Mouse (Mus musculus): ENCODE data around the gene Tmem127. TPM values are rescaled to one million over a fixed set of nuclear protein-coding genes. Genes with fewer than 3 reads are reported as not detected.

Tmem127 gene
- polyA plus RNA-seq, 1 experiment = 86.6 TPM

DNA sequence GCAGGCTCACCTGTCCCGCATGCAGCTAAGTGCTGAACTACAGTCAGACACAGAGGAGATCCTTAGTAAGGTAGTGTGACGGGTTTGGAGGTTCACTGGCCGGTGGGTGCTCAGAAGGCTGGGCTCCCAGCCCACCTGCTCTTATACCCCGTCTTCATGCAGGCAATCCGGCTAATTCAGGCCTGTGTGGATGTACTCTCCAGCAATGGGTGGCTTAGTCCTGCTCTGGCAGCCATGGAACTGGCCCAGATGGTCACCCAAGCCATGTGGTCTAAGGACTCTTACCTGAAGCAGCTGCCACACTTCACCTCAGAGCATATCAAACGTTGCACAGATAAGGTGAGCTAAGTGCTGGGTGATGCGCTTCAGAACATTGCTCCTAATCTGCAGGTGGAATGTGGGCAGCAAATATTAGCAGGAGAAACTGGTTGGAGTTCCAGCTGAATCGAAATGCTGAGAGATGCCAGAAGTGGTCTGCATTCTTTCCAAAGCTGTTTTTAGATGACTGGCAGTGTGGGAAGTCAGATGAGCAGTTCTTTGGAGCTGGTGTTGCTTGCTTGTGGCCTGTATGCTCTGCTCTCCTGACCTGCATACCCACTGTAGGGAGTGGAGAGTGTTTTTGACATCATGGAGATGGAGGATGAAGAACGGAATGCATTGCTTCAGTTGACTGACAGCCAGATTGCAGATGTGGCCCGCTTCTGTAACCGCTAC, 9.7 kb upstream of the Tmem127 start:
- DNase-seq = no peak
- 90% methylated on average over 11 of the region's 11 CpGs for WGBS
- H3K4me3 ChIP-seq (replicated peaks; ENCODE audit: extremely low read depth, low read depth, low read length) = no peak overlapping the region
- TF ChIP-seq POLR2A (IDR thresholded peaks at IDR 0.05; ENCODE audit: borderline replicate concordance, extremely low read depth, low read depth, low read length) (no peak), CTCF (IDR thresholded peaks at IDR 0.05; ENCODE audit: insufficient read depth, low read length) (no peak)
- H3K4me1 ChIP-seq (ENCODE audit: control insufficient read depth, insufficient read depth, low read length) = no peaks in the 10 kb centered on the region

DNA sequence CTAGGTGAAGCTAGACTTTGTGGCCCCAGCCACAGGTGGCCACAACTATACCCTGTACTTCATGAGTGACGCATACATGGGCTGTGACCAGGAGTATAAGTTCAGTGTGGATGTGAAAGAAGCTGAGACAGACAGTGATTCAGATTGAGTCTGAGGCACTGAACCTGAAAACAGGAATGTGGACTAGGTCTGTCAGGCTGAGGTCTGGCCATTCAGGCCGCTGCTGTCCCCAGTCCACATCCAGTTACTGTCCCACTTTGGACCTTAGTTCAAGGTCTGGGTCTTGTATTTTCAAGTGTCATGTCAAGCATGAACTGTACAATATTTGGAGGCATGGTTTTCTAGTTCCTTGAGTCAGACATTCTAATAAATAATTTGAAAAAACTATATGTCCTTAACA, 7.6 kb upstream of the Tmem127 start:
- TF ChIP-seq POLR2A (IDR thresholded peaks at IDR 0.05; ENCODE audit: borderline replicate concordance, extremely low read depth, low read depth, low read length) = no peak
- no peak for TF ChIP-seq CTCF (IDR thresholded peaks at IDR 0.05; ENCODE audit: insufficient read depth, low read length)
- Histone ChIP-seq H3K4me1 (ENCODE audit: control insufficient read depth, insufficient read depth, low read length) (no peaks in the 10 kb centered on the region), H3K4me3 (replicated peaks; ENCODE audit: extremely low read depth, low read depth, low read length) (no peak overlapping the region)
- WGBS = 97% methylated on average over 2 of the region's 2 CpGs
- no peak for DNase-seq

GRCm38 (mm10) chr2:127248334-127249004, 761 bp downstream of the Tmem127 start:
- H3K4me3 ChIP-seq (replicated peaks; ENCODE audit: extremely low read depth, low read depth, low read length) = peak overlapping the region; percentile 92
- DNase-seq = peak; percentile 37
- WGBS = under 1% methylated on average over 39 of the region's 39 CpGs
- TF ChIP-seq POLR2A (IDR thresholded peaks at IDR 0.05; ENCODE audit: borderline replicate concordance, extremely low read depth, low read depth, low read length) = no peak
- TF ChIP-seq CTCF (IDR thresholded peaks at IDR 0.05; ENCODE audit: insufficient read depth, low read length) = no peak
- peaks cover 17% of the 10 kb centered on the region for H3K4me1 ChIP-seq (ENCODE audit: control insufficient read depth, insufficient read depth, low read length)

GRCm38 (mm10) chr2:127250291-127251008, 2.7 kb downstream of the Tmem127 start:
- no peak for DNase-seq
- H3K4me1 ChIP-seq (ENCODE audit: control insufficient read depth, insufficient read depth, low read length) = peaks cover 17% of the 10 kb centered on the region
- H3K4me3 ChIP-seq (replicated peaks; ENCODE audit: extremely low read depth, low read depth, low read length) = no peak overlapping the region
- WGBS = 79% methylated on average over 9 of the region's 9 CpGs
- TF ChIP-seq POLR2A (IDR thresholded peaks at IDR 0.05; ENCODE audit: borderline replicate concordance, extremely low read depth, low read depth, low read length) (no peak), CTCF (IDR thresholded peaks at IDR 0.05; ENCODE audit: insufficient read depth, low read length) (no peak)

- Histone ChIP-seq H3K4me1 (ENCODE audit: control insufficient read depth, insufficient read depth, low read length) (peaks cover 17% of the 10 kb centered on the region), H3K4me3 (replicated peaks; ENCODE audit: extremely low read depth, low read depth, low read length) (no peak overlapping the region)
- TF ChIP-seq POLR2A (IDR thresholded peaks at IDR 0.05; ENCODE audit: borderline replicate concordance, extremely low read depth, low read depth, low read length) (no peak), CTCF (IDR thresholded peaks at IDR 0.05; ENCODE audit: insufficient read depth, low read length) (no peak)
- DNase-seq = no peak
- 58% methylated on average over 3 of the region's 3 CpGs for WGBS
Observed at GRCm38 (mm10) chr2:127251457-127251856, 3.7 kb downstream of the Tmem127 start.

DNA sequence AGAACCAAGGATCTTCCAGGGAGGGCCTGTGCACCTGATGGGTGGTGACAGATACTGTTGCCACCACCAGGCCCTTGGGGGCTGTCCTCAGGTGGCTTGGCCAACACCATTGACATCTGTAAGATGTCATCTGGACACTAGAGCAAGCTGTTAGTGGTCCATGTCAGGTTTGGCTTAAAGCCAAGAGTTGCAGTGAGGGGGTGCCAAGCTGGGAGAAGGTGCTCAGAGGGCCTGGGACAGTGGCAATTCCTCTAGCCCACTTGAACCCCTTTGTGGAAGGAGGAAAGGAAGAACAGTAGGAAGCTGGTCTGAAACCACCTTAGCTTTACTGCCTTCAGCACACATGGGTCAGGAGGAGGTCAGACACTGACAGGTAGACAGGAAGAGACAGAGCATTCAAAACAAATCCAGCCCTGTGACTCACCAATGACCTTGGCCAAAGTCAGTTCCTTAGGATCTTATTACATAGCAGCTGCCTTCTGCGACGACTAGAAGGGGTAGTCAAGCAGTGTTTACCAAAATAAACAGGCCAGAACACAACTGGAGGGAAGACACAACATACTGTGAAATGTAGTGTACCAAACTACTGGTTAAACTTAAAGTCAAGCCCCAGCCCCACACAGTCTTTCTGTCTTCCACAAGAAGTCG, 4.3 kb downstream of the Tmem127 start:
- Histone ChIP-seq H3K4me1 (ENCODE audit: control insufficient read depth, insufficient read depth, low read length) (peaks cover 11% of the 10 kb centered on the region), H3K4me3 (replicated peaks; ENCODE audit: extremely low read depth, low read depth, low read length) (no peak overlapping the region)
- DNase-seq = no peak
- WGBS = 43% methylated on average over 3 of the region's 3 CpGs
- TF ChIP-seq CTCF (IDR thresholded peaks at IDR 0.05; ENCODE audit: insufficient read depth, low read length) (no peak), POLR2A (IDR thresholded peaks at IDR 0.05; ENCODE audit: borderline replicate concordance, extremely low read depth, low read depth, low read length) (no peak)

GRCm38 (mm10) chr2:127252787-127253186, 5.1 kb downstream of the Tmem127 start:
- no peak for TF ChIP-seq POLR2A (IDR thresholded peaks at IDR 0.05; ENCODE audit: borderline replicate concordance, extremely low read depth, low read depth, low read length)
- Histone ChIP-seq H3K4me3 (replicated peaks; ENCODE audit: extremely low read depth, low read depth, low read length) (no peak overlapping the region), H3K4me1 (ENCODE audit: control insufficient read depth, insufficient read depth, low read length) (peaks cover 11% of the 10 kb centered on the region)
- 57% methylated on average over 5 of the region's 5 CpGs for WGBS
- no peak for DNase-seq

- no peak for DNase-seq
- H3K4me1 ChIP-seq (ENCODE audit: control insufficient read depth, insufficient read depth, low read length) = peaks cover 7% of the 10 kb centered on the region; the same call in 1 of the 2 replicates
- TF ChIP-seq POLR2A (IDR thresholded peaks at IDR 0.05; ENCODE audit: borderline replicate concordance, extremely low read depth, low read depth, low read length) (no peak), CTCF (IDR thresholded peaks at IDR 0.05; ENCODE audit: insufficient read depth, low read length) (no peak)
- no peak overlapping the region for H3K4me3 ChIP-seq (replicated peaks; ENCODE audit: extremely low read depth, low read depth, low read length)
- 79% methylated on average over 3 of the region's 3 CpGs for WGBS
Observed at GRCm38 (mm10) chr2:127254604-127255134, 7.0 kb downstream of the Tmem127 start.

DNA sequence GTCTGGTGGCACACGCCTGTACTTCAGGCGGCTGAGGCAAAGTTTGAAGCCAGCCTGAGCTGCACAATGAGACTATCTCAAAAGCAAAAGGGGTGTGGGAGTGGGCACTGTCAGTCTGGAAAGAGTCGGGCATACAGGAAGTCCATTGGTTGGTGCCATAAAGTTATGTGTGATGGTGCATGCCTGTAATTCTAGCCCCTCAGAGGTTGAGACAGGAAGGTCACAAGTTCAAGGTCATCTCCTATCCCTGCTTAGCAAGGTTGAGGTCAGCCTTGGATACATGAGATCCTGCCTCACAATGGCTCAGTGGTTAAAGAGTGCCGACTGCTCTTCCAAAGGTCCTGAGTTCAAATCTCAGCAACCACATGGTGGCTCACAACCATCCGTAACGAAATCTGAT, 7.6 kb downstream of the Tmem127 start:
- 78% methylated on average over 6 of the region's 6 CpGs for WGBS
- TF ChIP-seq POLR2A (IDR thresholded peaks at IDR 0.05; ENCODE audit: borderline replicate concordance, extremely low read depth, low read depth, low read length) (no peak), CTCF (IDR thresholded peaks at IDR 0.05; ENCODE audit: insufficient read depth, low read length) (no peak)
- peaks cover 5% of the 10 kb centered on the region; the same call in 1 of the 2 replicates for H3K4me1 ChIP-seq (ENCODE audit: control insufficient read depth, insufficient read depth, low read length)
- no peak overlapping the region for H3K4me3 ChIP-seq (replicated peaks; ENCODE audit: extremely low read depth, low read depth, low read length)
- no peak for DNase-seq
